Mouse (Mus musculus) heart, postnatal 4 days (tissue): ENCODE results near the gene Rnf113a2. TPM values are rescaled to one million over a fixed set of nuclear protein-coding genes. Genes with fewer than 3 reads are reported as not detected.

Experiments
- DNase-seq: peaks from one replicate; pipeline ENCODE4 v3.0.0; 2021
- total RNA-seq, 2 experiments: library from RNA; stranded (reverse); gene quantifications; 2 replicates each; pipeline ENCODE4 v1.2.3; 2021

Gene Rnf113a2
- total RNA-seq, 2 experiments from 2014 or later, result 11.3 to 13.5 TPM

- peak; percentile 29 for DNase-seq
Observed at GRCm38 (mm10) chr12:84407874-84408818, 8.8 kb upstream of the Rnf113a2 start.

- DNase-seq, result peak; percentile 93
Observed at GRCm38 (mm10) chr12:84408819-84409507, 8.0 kb upstream of the Rnf113a2 start, which contains the start of the genes Entpd5 and Bbof1. TSS of gene Entpd5 (minus strand) at chr12:84409029. TSS of gene Bbof1 (plus strand) at chr12:84409071.

GRCm38 (mm10) chr12:84417605-84417922, 568 bp downstream of the Rnf113a2 start:
- DNase-seq, result no peak

GRCm38 (mm10) chr12:84423990-84424389, 7.0 kb downstream of the Rnf113a2 start:
- no peak for DNase-seq

GRCm38 (mm10) chr12:84429825-84430224, 12.8 kb downstream of the Rnf113a2 start:
- no peak for DNase-seq

- DNase-seq, result no peak
Observed at GRCm38 (mm10) chr12:84438697-84439096, 21.7 kb downstream of the Rnf113a2 start.

GRCm38 (mm10) chr12:84442526-84442925, 25.5 kb downstream of the Rnf113a2 start:
- DNase-seq, result no peak

GRCm38 (mm10) chr12:84447386-84447785, 30.4 kb downstream of the Rnf113a2 start:
- DNase-seq, result no peak

- no peak for DNase-seq
Observed at GRCm38 (mm10) chr12:84448181-84448580, 31.2 kb downstream of the Rnf113a2 start.

GRCm38 (mm10) chr12:84449887-84450286, 32.9 kb downstream of the Rnf113a2 start:
- DNase-seq, result no peak

GRCm38 (mm10) chr12:84450351-84450717, 33.3 kb downstream of the Rnf113a2 start:
- no peak for DNase-seq

GRCm38 (mm10) chr12:84450718-84451646, 34.0 kb downstream of the Rnf113a2 start, which contains the start of the genes Aldh6a1 and Lin52:
TSS of gene Aldh6a1 (minus strand) at chr12:84451004.
TSS of gene Lin52 (plus strand) at chr12:84451422.
- DNase-seq, result peak; percentile 97

- no peak for DNase-seq
Observed at GRCm38 (mm10) chr12:84451801-84452200, 34.8 kb downstream of the Rnf113a2 start.

- no peak for DNase-seq
Observed at GRCm38 (mm10) chr12:84456911-84457310, 39.9 kb downstream of the Rnf113a2 start.

GRCm38 (mm10) chr12:84459845-84460244, 42.8 kb downstream of the Rnf113a2 start:
- peak; percentile 11 for DNase-seq

- DNase-seq, result no peak
Observed at GRCm38 (mm10) chr12:84461416-84461815, 44.4 kb downstream of the Rnf113a2 start.

- no peak for DNase-seq
Observed at GRCm38 (mm10) chr12:84462856-84463255, 45.9 kb downstream of the Rnf113a2 start.

Other genes with a start within 250 kb of the Rnf113a2 start
- 10 to 100 TPM; 18.5 to 18.6 TPM for gene Elmsan1, start 198.3 kb upstream of the Rnf113a2 start, total RNA-seq
- gene Ptgr2, start 132.0 kb upstream of the Rnf113a2 start, total RNA-seq, result 100 to 1,000 TPM; 127 to 132 TPM
- gene Zfp410, start 100.3 kb upstream of the Rnf113a2 start, total RNA-seq, result 10 to 100 TPM; 37.3 to 38.1 TPM
- gene Coq6, start 55.5 kb upstream of the Rnf113a2 start, total RNA-seq, result 10 to 100 TPM; 91.6 to 94.9 TPM
- 1 to 10 TPM; 4.0 to 4.3 TPM for gene Fam161b, start 55.4 kb upstream of the Rnf113a2 start, total RNA-seq
- gene Entpd5, start 8.2 kb upstream of the Rnf113a2 start, total RNA-seq, result 10 to 100 TPM; 45.8 to 46.0 TPM
- 1 to 10 TPM; 2.5 to 3.0 TPM for gene Bbof1, start 8.1 kb upstream of the Rnf113a2 start, total RNA-seq
- 10 to 100 TPM; 44.4 to 46.2 TPM for gene Aldh6a1, start 33.8 kb downstream of the Rnf113a2 start, total RNA-seq
- 1 to 10 TPM; 7.2 to 7.9 TPM for gene Lin52, start 34.2 kb downstream of the Rnf113a2 start, total RNA-seq
- gene Vsx2, start 152.6 kb downstream of the Rnf113a2 start, total RNA-seq, result not detected
- 1 to 10 TPM; 5.8 to 6.0 TPM for gene Abcd4, start 200.2 kb downstream of the Rnf113a2 start, total RNA-seq
- not detected for gene Vrtn, start 223.8 kb downstream of the Rnf113a2 start, total RNA-seq